ENCODE assay signal across 17 mouse cellular contexts in the genomic region with DNA sequence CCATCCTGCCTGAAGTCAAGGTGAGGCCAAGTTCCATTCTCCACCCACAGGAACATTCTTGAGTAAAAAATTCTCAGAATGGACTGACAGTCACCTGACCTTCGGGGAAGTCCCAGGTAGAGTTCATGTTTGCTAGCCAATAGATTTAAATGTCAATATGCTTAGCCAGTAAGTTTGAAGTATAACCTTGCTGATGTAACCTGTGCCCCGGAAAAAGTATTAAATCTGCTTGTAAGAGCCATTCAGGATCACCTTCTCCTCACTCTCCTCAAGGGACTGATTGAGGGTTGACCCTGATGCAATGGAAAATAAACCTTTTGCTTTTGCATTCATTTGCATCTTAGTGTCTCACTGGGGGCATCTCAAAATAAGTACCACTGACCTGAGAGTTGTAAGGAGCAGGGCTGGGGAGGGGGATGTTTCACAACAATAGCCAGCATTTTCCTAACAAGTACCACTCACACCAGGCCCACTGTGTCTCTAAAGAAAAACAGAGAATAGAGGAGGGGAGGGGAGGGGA.
"Had no signal": no experiment of that assay in that cellular context is flagged by ENCODE, and none has a peak within 500 bp of the region (broad histone marks: within the 10 kb centered on the region; RNA-seq: fewer than 3 reads in every experiment).

No protein-coding gene starts in this region.

- H3K36me3 ChIP-seq: limb, embryonic 10.5 days; limb, embryonic 13.5 days; liver, embryonic 12.5 days; liver, embryonic 15.5 days; lung, embryonic 15.5 days; midbrain, embryonic 10.5 days; midbrain, embryonic 13.5 days had no signal

- H3K9me3 ChIP-seq: limb, embryonic 10.5 days; limb, embryonic 13.5 days; liver, embryonic 12.5 days; liver, embryonic 15.5 days; lung, embryonic 15.5 days; megakaryocyte, embryonic 14.5 days; midbrain, embryonic 10.5 days; midbrain, embryonic 13.5 days had no signal

- H3K27me3 ChIP-seq: limb, embryonic 13.5 days; liver, embryonic 12.5 days; liver, embryonic 15.5 days; lung, embryonic 15.5 days; megakaryocyte, embryonic 14.5 days; midbrain, embryonic 13.5 days had no signal

- H3K27ac ChIP-seq: limb, embryonic 10.5 days; limb, embryonic 13.5 days; liver, embryonic 12.5 days; liver, embryonic 15.5 days; lung, embryonic 15.5 days; midbrain, embryonic 10.5 days; midbrain, embryonic 13.5 days had no signal

- H3K9ac ChIP-seq: limb, embryonic 13.5 days; liver, embryonic 12.5 days; liver, embryonic 15.5 days; lung, embryonic 15.5 days; midbrain, embryonic 13.5 days had no signal

- H3K4me1 ChIP-seq: limb, embryonic 10.5 days; limb, embryonic 13.5 days; liver, embryonic 12.5 days; liver, embryonic 15.5 days; lung, embryonic 15.5 days; megakaryocyte, embryonic 14.5 days; midbrain, embryonic 10.5 days; midbrain, embryonic 13.5 days had no signal

- H3K4me3 ChIP-seq: limb, embryonic 10.5 days; limb, embryonic 13.5 days; liver, embryonic 12.5 days; liver, embryonic 15.5 days; lung, embryonic 15.5 days; megakaryocyte, embryonic 14.5 days; midbrain, embryonic 10.5 days; midbrain, embryonic 13.5 days had no signal

- DNase-seq: kidney, adult 8-10 months; kidney, postnatal 10 days; kidney, postnatal 4 days; liver; lung, adult 18-20 months; lung, postnatal 10 days; lung, postnatal 36 days; thymus, adult 18-20 months; thymus, postnatal 36 days had no signal
